Mouse (Mus musculus): ENCODE data around the gene Tgfb1i1.

Tgfb1i1 gene

DNA sequence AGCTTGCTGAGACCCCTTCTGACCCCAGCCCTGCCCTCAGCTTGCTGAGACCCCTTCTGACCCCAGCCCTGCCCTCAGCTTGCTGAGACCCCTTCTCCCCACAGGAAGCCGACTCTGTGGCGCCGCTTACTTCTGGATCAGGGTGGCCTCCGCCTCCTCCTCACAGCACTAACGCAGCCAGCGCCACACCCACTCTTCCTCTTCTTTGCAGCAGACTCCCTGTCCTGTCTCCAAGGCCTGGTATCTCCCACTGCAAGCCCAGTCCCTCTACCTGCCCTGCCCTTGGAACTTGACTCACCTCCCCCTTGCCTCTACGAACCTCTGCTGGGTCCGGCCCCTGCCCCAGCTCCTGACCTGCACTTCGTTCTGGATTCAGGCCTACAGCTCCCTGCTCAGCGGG, 2.7 kb upstream of the Tgfb1i1 start:
- ATAC-seq (ENCODE audit: insufficient number of reproducible peaks, low FRiP score, low TSS enrichment) = no peak

DNA sequence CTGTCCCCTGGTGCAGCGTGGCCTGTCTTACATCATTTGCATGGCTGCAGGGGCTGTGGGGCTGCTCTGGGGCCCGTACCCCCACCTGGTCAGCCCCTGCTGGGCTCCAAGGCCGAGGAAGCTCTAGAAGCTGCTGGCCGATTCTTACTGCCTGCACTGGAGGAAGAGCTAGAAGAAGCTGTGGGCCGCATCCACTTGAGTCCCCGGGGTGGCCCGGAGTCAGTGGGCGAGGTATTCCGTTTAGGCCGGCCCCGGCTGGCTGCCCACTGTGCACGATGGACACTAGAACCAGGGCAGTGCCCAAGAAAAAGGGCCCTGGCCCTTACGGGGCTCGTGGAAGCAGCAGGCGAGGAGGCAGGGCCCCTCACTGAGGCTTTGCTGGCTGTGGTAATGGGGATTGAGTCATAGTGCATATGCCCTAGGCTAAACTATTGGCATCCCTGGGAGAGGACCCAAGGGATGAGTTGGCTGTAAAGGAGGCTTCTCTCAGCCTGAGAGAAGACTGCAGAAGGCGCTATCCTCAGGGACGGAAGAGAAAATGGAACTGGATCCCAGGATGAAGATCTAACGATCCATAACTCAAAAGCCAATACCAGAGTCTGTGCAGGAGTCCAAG, 2.1 kb upstream of the Tgfb1i1 start:
- no peak for ATAC-seq (ENCODE audit: insufficient number of reproducible peaks, low FRiP score, low TSS enrichment)

DNA sequence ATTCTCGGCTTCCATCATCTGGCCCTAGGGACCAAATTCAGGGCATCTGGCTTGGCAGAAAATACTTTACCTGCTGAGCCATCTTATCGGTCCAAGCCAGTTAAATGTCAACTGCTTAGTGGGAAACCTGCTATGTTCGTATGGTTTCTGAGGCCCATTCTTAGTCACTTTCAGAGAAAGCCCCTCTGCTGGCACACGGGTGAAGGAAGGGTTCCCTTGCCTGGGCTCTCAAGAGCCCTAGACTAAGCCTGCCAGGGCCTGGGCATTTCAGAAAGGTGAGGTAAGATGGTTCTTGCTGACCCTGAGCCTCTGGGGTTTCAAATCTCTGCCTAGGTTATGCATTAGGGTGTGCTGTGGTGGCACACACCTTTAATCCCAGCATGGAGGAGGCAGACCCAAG, 1.1 kb upstream of the Tgfb1i1 start:
- no peak for ATAC-seq (ENCODE audit: insufficient number of reproducible peaks, low FRiP score, low TSS enrichment)

DNA sequence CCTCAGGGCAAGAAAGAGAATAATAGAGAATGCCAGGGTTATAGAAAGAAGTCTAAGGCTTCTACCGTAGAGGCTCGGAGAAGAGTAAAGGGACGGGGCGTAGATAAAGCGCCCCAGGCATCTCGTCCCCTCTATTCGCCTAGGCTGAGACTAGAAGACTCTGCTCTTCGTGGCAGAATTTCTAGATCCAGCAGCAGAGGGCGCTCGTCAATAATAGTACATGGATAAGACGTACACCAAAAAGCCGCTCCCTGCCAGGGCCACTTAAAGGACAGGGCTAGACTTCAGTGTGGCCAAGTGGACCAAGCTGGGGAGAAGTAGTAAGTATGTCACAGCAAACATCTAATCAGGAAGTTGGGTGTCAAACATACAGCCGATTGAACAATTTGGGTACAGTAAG, 831 bp downstream of the Tgfb1i1 start:
- peak; percentile 59; the same call in 1 of the 2 replicates for ATAC-seq (ENCODE audit: insufficient number of reproducible peaks, low FRiP score, low TSS enrichment)

DNA sequence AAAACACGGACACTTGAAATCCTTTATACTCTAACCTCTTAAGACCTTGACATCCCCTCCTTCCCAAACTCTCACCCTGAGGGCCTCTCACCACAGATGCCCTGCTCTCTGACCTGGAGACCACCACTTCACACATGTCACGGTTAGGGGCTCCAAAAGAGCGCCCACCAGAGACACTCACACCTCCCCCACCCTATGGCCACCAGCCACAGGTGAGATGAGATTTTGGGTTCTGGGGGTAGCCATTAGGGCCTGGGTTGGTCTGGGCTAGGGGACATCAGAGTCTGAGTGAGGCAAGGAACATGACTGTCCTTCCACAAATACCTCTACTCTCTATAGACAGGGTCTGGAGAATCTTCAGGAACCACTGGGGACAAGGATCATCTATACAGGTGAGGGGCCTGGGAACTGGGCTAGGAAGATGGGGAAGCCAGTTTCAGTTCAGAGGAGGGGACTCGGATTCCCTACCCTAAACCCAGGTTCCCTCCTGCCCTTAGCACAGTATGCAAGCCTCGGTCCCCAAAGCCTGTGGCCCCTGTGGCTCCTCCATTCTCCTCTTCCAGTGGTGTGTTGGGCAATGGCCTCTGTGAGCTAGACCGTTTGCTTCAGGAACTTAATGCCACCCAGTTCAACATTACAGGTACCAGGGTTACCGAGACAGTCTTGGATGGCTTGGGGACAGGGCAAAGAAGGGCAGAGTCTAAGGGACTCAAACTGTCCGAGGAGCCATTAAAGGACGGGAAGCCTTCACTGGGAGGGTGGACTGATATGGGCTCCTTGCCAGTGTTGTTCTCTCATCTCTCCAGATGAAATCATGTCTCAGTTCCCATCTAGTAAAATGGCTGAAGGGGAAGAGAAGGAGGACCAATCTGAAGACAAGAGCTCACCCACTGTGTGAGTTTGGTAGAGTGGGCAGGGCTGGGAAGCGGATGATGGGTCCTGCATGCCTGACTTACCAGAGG, 1.8 kb downstream of the Tgfb1i1 start:
- ATAC-seq (ENCODE audit: insufficient number of reproducible peaks, low FRiP score, low TSS enrichment) = no peak

DNA sequence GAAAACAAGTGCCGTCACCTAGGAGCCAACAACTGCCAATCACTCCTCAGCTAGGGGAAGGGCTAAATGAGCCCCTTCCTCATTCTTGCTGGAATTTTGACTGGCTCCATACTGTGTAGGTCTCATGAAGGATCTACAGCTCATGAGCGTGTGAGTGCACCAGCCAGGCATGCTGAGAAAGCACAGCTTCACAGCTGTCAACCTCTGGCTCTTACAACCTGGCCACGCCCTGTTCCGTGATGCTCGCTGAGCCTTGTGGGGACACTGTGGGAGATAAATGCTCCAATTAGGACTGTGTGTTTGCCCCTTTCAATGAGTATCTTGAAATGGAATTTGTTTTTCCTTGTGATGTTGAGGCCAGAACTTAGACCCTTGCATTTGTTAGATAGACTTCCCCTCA, 3.4 kb downstream of the Tgfb1i1 start:
- no peak for ATAC-seq (ENCODE audit: insufficient number of reproducible peaks, low FRiP score, low TSS enrichment)

DNA sequence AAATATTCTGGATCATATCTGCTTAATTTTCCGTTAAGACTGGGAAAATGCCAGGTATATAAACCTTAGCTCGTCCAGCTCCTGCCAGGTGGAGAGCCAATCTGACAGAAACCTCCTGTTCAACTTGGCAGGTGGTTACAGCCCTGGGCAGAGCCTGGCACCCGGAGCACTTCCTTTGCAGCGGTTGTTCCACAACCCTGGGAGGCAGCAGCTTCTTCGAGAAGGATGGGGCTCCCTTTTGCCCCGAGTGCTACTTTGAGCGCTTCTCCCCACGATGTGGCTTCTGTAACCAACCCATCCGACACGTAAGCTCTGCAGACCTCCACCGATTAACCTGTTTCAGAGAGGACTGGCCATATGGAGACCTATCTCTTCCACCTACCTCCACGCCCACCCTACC, 5.3 kb downstream of the Tgfb1i1 start:
- no peak for ATAC-seq (ENCODE audit: insufficient number of reproducible peaks, low FRiP score, low TSS enrichment)

DNA sequence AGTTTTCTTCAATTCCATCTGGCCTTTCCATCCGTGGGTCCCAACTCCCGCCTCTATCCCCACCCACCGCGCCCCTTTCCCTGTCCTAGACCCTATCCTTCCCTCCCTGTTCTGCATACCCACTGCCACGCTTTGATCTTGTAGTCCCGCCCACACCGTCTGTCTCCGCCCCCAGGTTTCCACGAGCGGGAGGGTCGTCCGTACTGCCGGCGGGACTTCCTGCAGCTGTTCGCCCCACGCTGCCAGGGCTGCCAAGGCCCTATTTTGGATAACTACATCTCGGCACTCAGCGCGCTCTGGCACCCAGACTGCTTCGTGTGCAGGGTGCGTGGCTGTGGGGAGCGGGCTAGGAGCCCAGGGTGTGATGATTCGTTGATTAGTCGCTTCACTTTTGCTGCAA, 6.0 kb downstream of the Tgfb1i1 start:
- ATAC-seq (ENCODE audit: insufficient number of reproducible peaks, low FRiP score, low TSS enrichment) = no peak

DNA sequence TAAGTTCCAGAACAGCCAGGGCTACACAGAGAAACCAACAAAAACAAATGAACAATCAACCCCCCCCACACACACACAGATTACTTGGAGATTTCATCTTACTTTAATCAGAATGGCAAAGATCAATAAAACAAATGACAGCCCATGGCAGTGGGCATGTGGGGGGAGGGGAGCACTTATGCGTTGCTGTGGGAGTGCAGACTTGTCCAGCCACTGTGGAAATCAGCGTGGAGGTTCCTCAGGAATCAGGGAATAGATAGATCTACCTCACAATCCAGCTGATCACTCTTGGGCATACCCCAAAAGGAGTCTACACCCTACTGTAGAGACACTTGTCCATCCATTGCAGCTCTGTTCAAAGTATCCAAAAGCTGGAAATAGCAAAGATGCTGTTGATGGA, 8.4 kb downstream of the Tgfb1i1 start:
- ATAC-seq (ENCODE audit: insufficient number of reproducible peaks, low FRiP score, low TSS enrichment) = no peak

DNA sequence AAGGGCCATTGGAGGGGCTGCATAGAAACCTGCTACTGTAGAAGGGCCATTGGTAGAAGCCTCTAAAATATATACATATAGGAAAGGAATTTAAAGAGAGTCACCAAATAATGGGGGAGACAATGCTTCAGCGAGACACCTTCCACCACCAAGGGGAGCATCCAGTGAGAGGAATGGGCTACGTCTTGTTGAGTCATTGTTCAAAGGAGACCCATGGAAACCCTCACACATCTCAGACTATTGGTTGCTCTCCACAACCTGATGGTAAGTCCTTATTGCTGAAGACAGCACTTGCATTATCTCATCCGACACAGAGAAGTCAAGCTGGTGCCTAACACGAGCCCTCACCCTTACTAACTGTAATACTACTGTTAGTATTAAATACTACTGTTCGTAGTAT, 9.1 kb downstream of the Tgfb1i1 start:
- no peak for ATAC-seq (ENCODE audit: insufficient number of reproducible peaks, low FRiP score, low TSS enrichment)

DNA sequence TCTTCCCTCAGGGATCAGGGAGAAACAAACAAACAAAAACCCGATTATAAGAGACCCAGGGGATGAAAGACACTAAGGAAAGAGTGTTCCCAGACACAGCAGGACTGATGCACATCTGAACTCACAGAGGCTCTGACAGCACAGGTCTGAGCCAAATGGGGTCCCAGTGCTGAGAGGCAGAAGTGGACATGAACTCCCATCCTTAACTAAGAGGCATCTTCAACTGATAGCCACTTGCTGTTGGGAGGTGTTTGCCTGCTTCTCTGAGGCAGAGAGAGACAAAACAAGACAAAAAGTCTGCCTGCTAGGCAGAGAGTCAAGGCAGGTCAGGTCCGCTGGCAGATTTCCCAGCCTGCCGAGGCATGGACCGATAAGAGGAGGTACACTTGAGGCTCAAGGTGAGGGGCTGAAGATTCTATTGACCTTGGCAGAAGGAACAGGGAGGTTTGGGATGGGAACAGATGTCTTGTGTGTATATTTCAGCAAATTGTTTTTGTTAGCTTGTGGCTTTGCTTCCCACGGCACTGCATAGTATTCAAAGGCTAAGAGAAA, 10.2 kb downstream of the Tgfb1i1 start:
- ATAC-seq (ENCODE audit: insufficient number of reproducible peaks, low FRiP score, low TSS enrichment) = no peak

DNA sequence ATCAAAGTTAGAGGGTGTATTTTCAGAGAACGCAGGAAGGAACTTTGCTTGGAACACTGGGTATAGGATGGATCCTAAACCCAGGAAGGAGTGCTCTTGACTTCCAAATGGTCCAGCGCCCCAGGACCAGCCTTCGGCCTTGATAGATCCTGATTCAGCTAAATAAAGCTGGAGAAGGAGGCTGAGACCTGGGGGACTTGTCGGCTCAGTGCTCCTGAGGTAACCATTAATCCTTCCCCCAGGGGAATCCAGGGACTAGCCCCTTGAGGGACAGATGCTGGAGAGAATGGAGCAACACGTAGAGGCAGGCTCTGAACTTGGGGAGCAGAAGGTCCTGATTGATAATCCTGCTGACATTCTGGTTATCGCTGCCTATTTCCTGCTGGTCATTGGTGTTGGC, 18.8 kb downstream of the Tgfb1i1 start, which contains the start of gene Slc5a2:
TSS of gene Slc5a2 (plus strand) at position 247 of the 400 bp plus-strand sequence.
- no peak for ATAC-seq (ENCODE audit: insufficient number of reproducible peaks, low FRiP score, low TSS enrichment)

DNA sequence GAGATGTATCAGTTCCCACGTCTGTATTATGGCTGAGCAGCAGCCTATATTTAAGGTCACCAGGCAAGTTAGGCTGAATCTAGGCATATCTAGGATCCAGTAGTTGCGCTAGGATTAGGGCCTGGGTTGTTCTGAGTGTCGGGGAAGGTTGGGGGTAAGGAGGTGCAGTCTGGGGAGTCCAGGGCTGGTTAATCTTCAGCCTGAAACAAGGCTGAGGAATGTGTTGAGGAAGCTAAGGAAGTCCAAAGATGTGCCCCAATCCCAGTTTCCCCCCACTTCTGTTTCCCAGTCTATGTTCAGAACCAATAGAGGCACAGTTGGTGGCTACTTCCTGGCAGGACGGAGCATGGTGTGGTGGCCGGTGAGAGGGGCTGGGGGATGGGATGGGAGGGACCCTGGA, 19.4 kb downstream of the Tgfb1i1 start:
- ATAC-seq (ENCODE audit: insufficient number of reproducible peaks, low FRiP score, low TSS enrichment) = no peak

DNA sequence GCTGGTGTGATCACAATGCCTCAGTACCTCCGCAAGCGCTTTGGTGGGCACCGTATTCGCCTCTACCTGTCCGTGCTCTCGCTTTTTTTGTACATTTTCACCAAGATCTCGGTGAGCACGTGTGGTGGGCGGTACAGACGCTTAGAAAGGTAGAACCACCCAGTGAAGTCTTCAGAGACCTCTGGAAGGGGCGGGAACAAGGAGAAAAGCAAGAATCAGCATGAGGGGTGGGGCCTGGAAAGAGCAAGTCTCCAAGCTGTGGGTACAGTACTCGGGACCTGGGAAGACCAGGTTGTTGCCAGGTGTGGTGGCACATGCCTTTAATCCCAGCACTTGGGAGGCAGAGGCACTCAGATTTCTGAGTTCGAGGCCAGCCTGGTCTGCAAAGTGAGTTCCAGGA, 20.8 kb downstream of the Tgfb1i1 start:
- ATAC-seq (ENCODE audit: insufficient number of reproducible peaks, low FRiP score, low TSS enrichment) = no peak

DNA sequence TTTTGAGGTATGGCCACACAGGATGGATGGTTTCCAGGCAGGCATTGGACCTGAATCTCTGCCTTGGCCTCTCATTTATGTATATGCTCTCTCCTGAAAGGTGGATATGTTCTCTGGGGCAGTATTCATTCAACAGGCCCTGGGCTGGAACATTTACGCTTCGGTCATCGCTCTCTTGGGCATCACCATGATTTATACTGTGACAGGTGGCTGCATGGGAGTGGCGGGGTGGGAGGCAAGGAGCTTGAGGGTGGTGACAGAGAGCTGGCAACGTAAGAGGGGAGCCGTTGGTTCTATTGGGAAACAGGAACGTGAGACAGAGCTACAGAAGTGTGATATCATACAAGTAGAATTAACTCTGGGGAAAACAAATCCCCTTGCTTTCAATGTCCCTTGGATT, 21.2 kb downstream of the Tgfb1i1 start:
- no peak for ATAC-seq (ENCODE audit: insufficient number of reproducible peaks, low FRiP score, low TSS enrichment)

DNA sequence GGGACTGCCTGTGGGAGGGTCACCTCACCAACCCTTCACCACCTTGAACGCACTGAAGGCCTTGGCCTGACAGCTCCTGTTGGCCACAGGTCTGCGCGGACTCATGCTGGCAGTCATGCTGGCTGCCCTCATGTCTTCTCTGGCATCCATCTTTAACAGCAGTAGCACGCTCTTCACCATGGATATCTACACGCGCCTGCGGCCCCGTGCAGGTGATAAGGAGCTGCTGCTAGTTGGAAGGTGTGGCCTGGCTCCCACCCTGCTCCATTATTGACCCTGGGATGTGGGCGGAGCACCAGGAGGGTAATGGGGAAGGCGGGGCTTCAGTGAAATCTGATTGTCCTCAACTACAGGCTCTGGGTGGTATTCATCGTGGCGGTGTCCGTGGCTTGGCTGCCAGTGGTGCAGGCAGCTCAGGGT, 23.8 kb downstream of the Tgfb1i1 start:
- ATAC-seq (ENCODE audit: insufficient number of reproducible peaks, low FRiP score, low TSS enrichment) = peak; percentile 52; the same call in 1 of the 2 replicates

DNA sequence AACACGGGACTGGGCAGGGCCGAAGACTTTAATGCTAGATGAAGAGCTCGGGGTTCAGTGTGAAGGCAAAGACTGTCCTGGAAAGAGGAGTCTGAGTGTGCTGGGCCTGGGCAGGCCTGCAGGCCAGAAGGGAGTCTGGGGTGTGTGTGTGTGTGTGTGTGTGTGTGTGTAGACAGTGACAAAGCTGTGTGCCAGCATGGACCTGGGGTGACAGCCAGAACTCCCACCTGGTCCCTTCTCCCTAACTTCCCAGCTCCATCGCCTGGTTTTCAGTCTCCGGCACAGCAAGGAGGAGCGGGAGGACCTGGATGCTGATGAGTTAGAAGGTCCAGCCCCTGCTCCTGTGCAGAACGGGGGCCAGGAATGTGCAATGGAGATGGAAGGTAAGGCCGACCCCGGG, 24.9 kb downstream of the Tgfb1i1 start:
- no peak for ATAC-seq (ENCODE audit: insufficient number of reproducible peaks, low FRiP score, low TSS enrichment)

DNA sequence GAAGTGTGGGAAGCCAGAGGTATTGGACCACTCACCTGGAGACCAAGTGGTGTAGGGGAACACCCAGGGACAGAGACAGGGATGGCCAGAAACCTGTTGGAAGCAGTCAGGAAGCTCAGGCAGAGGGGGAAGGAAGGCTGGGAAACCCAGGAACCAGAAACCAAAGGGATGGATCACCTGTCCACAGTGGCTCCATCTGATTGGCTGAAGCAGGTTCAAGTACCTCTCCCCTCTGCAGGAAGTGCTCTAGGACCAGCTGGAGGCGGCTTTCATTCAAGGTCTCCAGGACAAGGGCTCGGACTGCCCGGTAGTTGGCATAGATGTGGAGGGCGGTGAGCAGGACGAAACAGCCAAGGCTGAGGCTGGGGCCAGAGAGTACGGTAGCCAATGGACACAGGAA, 29.4 kb downstream of the Tgfb1i1 start:
- no peak for ATAC-seq (ENCODE audit: insufficient number of reproducible peaks, low FRiP score, low TSS enrichment)

DNA sequence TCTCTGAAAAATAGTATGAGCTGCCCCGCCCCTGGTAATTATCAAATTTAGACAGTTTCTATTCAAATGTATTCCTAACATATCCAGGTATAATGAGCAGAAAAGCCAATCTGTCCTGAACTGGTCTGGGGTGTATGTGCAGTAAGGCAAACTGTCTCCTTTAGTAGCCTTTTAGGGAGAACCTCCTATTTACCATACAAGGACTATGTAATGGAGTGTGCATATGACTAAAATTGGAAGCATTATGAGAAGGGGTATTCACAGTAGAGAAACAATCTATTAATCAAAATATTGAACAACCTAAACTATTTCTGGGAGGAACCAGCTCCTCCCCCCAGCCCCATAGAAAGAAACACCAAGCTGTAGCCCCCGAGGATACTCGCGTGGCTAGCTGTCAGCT, 33.1 kb downstream of the Tgfb1i1 start:
- ATAC-seq (ENCODE audit: insufficient number of reproducible peaks, low FRiP score, low TSS enrichment) = no peak

DNA sequence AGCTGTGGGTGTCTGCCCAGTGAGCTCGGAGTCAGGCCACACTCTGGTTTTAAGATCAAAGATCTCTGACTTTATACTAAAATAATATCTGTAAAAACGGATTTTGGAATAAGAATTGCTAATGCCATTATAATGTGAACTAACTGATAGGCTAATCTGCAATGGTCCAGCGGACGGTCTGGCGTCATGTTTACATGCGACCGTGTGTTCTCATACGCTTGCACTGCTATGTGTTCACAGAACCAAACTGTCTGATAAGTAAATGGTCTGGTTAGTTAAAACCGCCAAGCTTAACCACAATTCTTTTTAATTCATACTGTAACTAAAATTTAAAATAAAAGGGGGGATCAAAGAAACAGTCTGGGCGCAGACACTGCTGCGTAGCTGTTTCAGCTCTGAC, 35.2 kb downstream of the Tgfb1i1 start:
- ATAC-seq (ENCODE audit: insufficient number of reproducible peaks, low FRiP score, low TSS enrichment) = no peak

DNA sequence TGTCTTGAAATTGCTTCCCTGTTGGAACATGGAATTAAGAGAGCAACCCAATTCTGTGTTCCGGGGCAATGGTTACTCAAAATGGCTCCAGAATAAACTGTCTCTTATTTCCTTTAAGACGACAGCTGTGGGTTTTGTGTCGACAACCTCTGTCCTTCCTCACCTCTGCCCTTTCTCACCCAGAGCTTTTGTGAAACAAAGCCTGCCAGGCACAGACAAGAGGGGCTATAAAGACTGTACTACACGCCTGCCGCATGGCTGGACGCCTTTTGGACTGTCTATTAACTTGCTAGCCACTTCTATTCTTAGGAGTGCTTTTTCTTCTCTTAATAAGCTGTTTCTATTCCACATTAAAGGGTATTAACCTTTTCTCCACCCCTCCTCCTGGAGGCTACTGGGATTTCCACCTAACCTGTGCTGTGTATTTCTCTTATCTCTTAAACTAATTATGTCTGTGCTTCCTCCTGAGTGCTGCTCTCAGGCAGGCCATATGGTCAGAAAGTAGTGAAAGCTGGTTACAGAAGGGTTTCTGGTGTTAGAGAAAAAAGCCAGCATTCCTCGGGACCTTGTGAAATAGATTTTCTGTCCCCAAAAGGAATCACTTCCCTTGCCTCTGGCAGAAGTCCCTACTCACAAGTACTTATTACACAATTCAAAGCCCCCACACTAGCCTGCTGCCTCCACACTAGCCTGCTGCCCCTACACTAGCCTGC, 36.1 kb downstream of the Tgfb1i1 start:
- ATAC-seq (ENCODE audit: insufficient number of reproducible peaks, low FRiP score, low TSS enrichment) = no peak
